Mouse (Mus musculus): ENCODE results near the gene Vps37b.

Vps37b gene

GRCm38 (mm10) chr5:124041097-124041496, 9.0 kb upstream of the Vps37b start:
- TF ChIP-seq NANOG (IDR thresholded peaks at IDR 0.05; ENCODE audit: borderline replicate concordance, low read length) (no peak), POU5F1 (IDR thresholded peaks at IDR 0.05; ENCODE audit: borderline replicate concordance, low read length) (no peak), CTCF (conservative IDR thresholded peaks at IDR 0.05; ENCODE audit: low read length) (no peak)
- Histone ChIP-seq H3K36me3 (ENCODE audit: insufficient read depth, low read length) (no peaks in the 10 kb centered on the region), H3K27me3 (ENCODE audit: insufficient read depth, low read length) (no peaks in the 10 kb centered on the region)

GRCm38 (mm10) chr5:124039602-124040001, 7.5 kb upstream of the Vps37b start:
- H3K4me1 ChIP-seq (replicated peaks; ENCODE audit: low read depth, low read length) = 0 out of 2 replicates have a peak, but pooled peaks cover 4% of the 10 kb centered on the region
- H3K27me3 ChIP-seq (ENCODE audit: insufficient read depth, low read length) = 0 out of 2 replicates have a peak, but pooled peaks cover 3% of the 10 kb centered on the region
- H3K4me3 ChIP-seq (replicated peaks; ENCODE audit: low read length) = no peak overlapping the region
- no peaks in the 10 kb centered on the region for H3K9me3 ChIP-seq (ENCODE audit: low read length)
- no peak for TF ChIP-seq POU5F1 (IDR thresholded peaks at IDR 0.05; ENCODE audit: borderline replicate concordance, low read length)
- TF ChIP-seq NANOG (IDR thresholded peaks at IDR 0.05; ENCODE audit: borderline replicate concordance, low read length) = no peak
- no peak for TF ChIP-seq CTCF (conservative IDR thresholded peaks at IDR 0.05; ENCODE audit: low read length)
- no peaks in the 10 kb centered on the region for H3K36me3 ChIP-seq (ENCODE audit: insufficient read depth, low read length)

More at GRCm38 (mm10) chr5:124041097-124041496, 9.0 kb upstream of the Vps37b start:
- Histone ChIP-seq H3K9me3 (ENCODE audit: low read length) (no peaks in the 10 kb centered on the region), H3K4me1 (replicated peaks; ENCODE audit: low read depth, low read length) (0 out of 2 replicates have a peak, but pooled peaks cover 4% of the 10 kb centered on the region), H3K4me3 (replicated peaks; ENCODE audit: low read length) (no peak overlapping the region)

GRCm38 (mm10) chr5:124036836-124037235, 4.8 kb upstream of the Vps37b start:
- H3K27me3 ChIP-seq (ENCODE audit: insufficient read depth, low read length) = 0 out of 2 replicates have a peak, but pooled peaks cover 5% of the 10 kb centered on the region

DNA sequence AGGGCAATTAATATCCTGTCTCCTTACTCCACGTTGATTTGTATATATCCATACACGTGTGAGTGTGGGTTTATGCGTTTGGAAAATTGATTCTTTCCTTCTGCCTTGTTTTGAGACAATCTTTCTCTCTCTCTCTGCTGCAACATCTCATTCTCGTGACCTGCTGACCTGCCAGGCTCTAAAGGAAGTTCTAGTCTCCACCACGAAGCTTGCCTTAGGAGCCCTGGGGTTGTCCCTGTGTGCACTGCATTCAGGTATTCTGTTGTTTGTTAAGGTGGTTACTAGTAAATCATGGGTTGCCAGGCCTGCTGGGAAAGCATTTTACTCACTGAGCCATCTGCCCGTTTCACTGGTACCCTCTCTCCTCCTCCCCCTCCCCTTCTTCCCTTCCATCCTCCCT, 4.3 kb upstream of the Vps37b start:
- TF ChIP-seq CTCF (conservative IDR thresholded peaks at IDR 0.05; ENCODE audit: low read length) (no peak), NANOG (IDR thresholded peaks at IDR 0.05; ENCODE audit: borderline replicate concordance, low read length) (no peak), POU5F1 (IDR thresholded peaks at IDR 0.05; ENCODE audit: borderline replicate concordance, low read length) (no peak)
- Histone ChIP-seq H3K9me3 (ENCODE audit: low read length) (no peaks in the 10 kb centered on the region), H3K4me3 (replicated peaks; ENCODE audit: low read length) (no peak overlapping the region), H3K4me1 (replicated peaks; ENCODE audit: low read depth, low read length) (peaks cover 6% of the 10 kb centered on the region), H3K27me3 (ENCODE audit: insufficient read depth, low read length) (0 out of 2 replicates have a peak, but pooled peaks cover 8% of the 10 kb centered on the region), H3K36me3 (ENCODE audit: insufficient read depth, low read length) (no peaks in the 10 kb centered on the region)

More at GRCm38 (mm10) chr5:124036836-124037235, 4.8 kb upstream of the Vps37b start:
- TF ChIP-seq NANOG (IDR thresholded peaks at IDR 0.05; ENCODE audit: borderline replicate concordance, low read length) (no peak), POU5F1 (IDR thresholded peaks at IDR 0.05; ENCODE audit: borderline replicate concordance, low read length) (no peak), CTCF (conservative IDR thresholded peaks at IDR 0.05; ENCODE audit: low read length) (no peak)
- Histone ChIP-seq H3K4me3 (replicated peaks; ENCODE audit: low read length) (no peak overlapping the region), H3K4me1 (replicated peaks; ENCODE audit: low read depth, low read length) (0 out of 2 replicates have a peak, but pooled peaks cover 4% of the 10 kb centered on the region), H3K36me3 (ENCODE audit: insufficient read depth, low read length) (no peaks in the 10 kb centered on the region), H3K9me3 (ENCODE audit: low read length) (no peaks in the 10 kb centered on the region)

DNA sequence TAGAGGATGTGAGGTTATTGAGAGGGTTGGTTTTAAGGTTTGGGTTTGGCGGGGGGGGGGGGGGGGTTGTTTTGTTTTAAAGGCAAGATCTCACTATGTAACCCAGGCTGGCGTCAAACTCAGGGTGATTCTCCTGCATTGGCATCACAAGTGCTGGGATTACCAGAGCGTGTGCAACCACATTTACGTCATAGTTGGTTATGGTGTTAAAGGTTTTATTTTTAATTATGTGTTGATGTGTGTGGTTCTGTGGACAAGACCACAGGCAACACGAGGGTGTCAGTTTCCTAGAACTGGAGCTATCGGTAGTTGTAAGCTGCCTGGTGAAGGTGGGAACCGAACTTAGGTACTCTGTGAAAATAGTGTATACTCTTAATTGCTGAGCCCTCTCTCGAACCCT, 3.7 kb upstream of the Vps37b start:
- 0 out of 2 replicates have a peak, but pooled peaks cover 12% of the 10 kb centered on the region for H3K27me3 ChIP-seq (ENCODE audit: insufficient read depth, low read length)
- no peaks in the 10 kb centered on the region for H3K9me3 ChIP-seq (ENCODE audit: low read length)
- no peaks in the 10 kb centered on the region for H3K36me3 ChIP-seq (ENCODE audit: insufficient read depth, low read length)
- TF ChIP-seq POU5F1 (IDR thresholded peaks at IDR 0.05; ENCODE audit: borderline replicate concordance, low read length) (no peak), CTCF (conservative IDR thresholded peaks at IDR 0.05; ENCODE audit: low read length) (no peak), NANOG (IDR thresholded peaks at IDR 0.05; ENCODE audit: borderline replicate concordance, low read length) (no peak)
- H3K4me3 ChIP-seq (replicated peaks; ENCODE audit: low read length) = no peak overlapping the region
- peaks cover 8% of the 10 kb centered on the region for H3K4me1 ChIP-seq (replicated peaks; ENCODE audit: low read depth, low read length)

GRCm38 (mm10) chr5:124035406-124035805, 3.3 kb upstream of the Vps37b start:
- peaks cover 12% of the 10 kb centered on the region for H3K4me1 ChIP-seq (replicated peaks; ENCODE audit: low read depth, low read length)
- no peak overlapping the region for H3K4me3 ChIP-seq (replicated peaks; ENCODE audit: low read length)
- no peak for TF ChIP-seq POU5F1 (IDR thresholded peaks at IDR 0.05; ENCODE audit: borderline replicate concordance, low read length)
- TF ChIP-seq CTCF (conservative IDR thresholded peaks at IDR 0.05; ENCODE audit: low read length) = no peak
- no peak for TF ChIP-seq NANOG (IDR thresholded peaks at IDR 0.05; ENCODE audit: borderline replicate concordance, low read length)
- no peaks in the 10 kb centered on the region for H3K36me3 ChIP-seq (ENCODE audit: insufficient read depth, low read length)
- H3K9me3 ChIP-seq (ENCODE audit: low read length) = no peaks in the 10 kb centered on the region
- H3K27me3 ChIP-seq (ENCODE audit: insufficient read depth, low read length) = 0 out of 2 replicates have a peak, but pooled peaks cover 12% of the 10 kb centered on the region

GRCm38 (mm10) chr5:124034471-124034870, 2.4 kb upstream of the Vps37b start:
- Histone ChIP-seq H3K4me1 (replicated peaks; ENCODE audit: low read depth, low read length) (peaks cover 15% of the 10 kb centered on the region), H3K36me3 (ENCODE audit: insufficient read depth, low read length) (no peaks in the 10 kb centered on the region; the same call in 1 of the 2 replicates), H3K9me3 (ENCODE audit: low read length) (no peaks in the 10 kb centered on the region), H3K27me3 (ENCODE audit: insufficient read depth, low read length) (0 out of 2 replicates have a peak, but pooled peaks cover 12% of the 10 kb centered on the region), H3K4me3 (replicated peaks; ENCODE audit: low read length) (no peak overlapping the region)
- TF ChIP-seq POU5F1 (IDR thresholded peaks at IDR 0.05; ENCODE audit: borderline replicate concordance, low read length) = no peak
- TF ChIP-seq NANOG (IDR thresholded peaks at IDR 0.05; ENCODE audit: borderline replicate concordance, low read length) = no peak
- no peak for TF ChIP-seq CTCF (conservative IDR thresholded peaks at IDR 0.05; ENCODE audit: low read length)

- Histone ChIP-seq H3K36me3 (ENCODE audit: insufficient read depth, low read length) (peaks cover 1% of the 10 kb centered on the region; the same call in 1 of the 2 replicates), H3K4me1 (replicated peaks; ENCODE audit: low read depth, low read length) (peaks cover 37% of the 10 kb centered on the region), H3K27me3 (ENCODE audit: insufficient read depth, low read length) (0 out of 2 replicates have a peak, but pooled peaks cover 12% of the 10 kb centered on the region), H3K4me3 (replicated peaks; ENCODE audit: low read length) (peak overlapping the region; percentile 90), H3K9me3 (ENCODE audit: low read length) (no peaks in the 10 kb centered on the region)
- TF ChIP-seq NANOG (IDR thresholded peaks at IDR 0.05; ENCODE audit: borderline replicate concordance, low read length) (no peak), POU5F1 (IDR thresholded peaks at IDR 0.05; ENCODE audit: borderline replicate concordance, low read length) (no peak), CTCF (conservative IDR thresholded peaks at IDR 0.05; ENCODE audit: low read length) (no peak)
Measured at GRCm38 (mm10) chr5:124031068-124031955, 758 bp downstream of the Vps37b start.
